Mouse (Mus musculus) lung, adult 18-20 months (tissue): Measurements from ENCODE around the gene Pot1b.

ENCODE experiments used
- DNase-seq, 2 experiments: peaks; one replicate each; pipeline ENCODE4 v3.0.0; 2022; ENCODE audit warnings: mixed read lengths in 2 of 2

Pot1b gene

DNA sequence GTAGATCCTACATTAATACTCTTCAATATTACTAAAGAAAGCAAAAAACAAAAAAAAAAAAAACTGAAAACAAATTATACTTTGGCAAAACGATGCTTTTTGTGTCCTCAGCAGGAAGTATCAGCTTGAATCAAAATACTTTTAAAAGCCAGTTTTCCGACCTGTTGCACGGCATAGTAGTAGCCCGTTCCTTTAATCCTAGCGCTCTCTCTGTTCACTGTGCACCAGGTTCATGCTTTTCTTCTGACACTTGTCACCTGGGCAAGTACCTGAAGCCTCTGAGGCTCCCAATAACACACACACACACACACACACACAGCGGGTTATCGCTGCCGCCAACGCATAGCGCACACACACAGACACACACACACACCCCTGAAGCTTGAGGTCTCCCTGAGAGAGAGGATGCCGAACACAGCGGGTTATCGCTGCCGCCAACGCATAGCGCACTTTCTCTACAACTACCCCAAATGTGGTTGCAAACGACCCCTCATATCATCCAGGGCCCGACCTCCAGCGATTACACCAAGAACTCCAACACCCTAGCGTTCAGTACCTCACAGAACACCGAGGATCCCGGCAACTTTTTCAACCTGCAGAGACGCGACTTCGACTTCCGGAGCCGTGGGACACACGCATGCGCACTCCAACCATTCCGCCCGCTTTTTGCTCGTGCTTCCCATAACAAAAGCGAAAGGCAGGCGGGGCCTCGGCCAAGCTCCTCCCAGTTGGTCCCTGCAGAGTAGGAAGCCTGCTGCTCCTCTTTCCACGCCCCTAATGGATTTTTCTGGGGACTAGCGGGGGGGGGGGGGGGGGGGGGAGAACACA lies at the start of gene Pot1b:
Gene Pot1b, minus strand, starts transcription at position 645 of the 828 bp plus-strand sequence.
- peak; percentile 98 to 99 for DNase-seq

DNA sequence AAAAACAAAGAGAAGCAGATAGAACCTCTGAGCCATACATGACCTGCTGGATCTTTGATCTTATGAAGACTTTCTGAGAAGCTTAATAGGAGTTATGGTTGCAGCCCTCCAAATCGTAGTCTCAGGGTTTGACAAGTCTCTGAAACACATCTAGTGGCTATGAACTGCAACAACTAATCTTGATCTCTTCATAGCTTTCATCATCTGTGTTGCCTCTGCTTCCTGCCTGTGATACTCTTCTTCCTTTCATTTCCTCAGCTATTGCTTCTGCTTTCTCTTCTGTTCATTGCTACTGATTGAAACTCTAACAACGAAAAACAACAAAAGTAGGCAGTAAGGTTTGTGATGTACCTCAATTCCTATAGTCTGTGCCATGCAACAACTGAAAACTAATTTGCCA lies 38.7 kb upstream of the Pot1b start:
- no peak for DNase-seq

DNA sequence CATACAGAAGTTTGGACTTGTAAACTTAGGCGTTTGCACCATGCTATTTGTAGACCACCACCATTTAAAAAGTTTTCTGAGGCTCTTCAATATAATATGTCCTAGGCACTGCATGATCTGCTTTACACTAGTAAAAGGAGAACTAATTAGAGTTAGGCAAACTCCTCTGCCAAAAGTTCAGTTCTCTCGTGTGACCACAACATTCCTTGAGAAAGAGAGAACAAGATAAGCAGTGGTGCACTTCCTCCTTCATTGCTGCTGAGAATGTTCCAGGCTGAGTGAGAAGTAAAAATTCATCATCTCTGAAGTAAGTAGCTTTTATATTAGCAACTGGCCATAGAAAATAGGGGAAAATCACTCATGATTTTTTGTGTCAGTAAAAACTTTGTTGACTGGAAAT lies 37.4 kb upstream of the Pot1b start, which contains the start of gene Adgre4:
Gene Adgre4, plus strand, starts transcription at position 199 of the 400 bp plus-strand sequence.
- no peak for DNase-seq

DNA sequence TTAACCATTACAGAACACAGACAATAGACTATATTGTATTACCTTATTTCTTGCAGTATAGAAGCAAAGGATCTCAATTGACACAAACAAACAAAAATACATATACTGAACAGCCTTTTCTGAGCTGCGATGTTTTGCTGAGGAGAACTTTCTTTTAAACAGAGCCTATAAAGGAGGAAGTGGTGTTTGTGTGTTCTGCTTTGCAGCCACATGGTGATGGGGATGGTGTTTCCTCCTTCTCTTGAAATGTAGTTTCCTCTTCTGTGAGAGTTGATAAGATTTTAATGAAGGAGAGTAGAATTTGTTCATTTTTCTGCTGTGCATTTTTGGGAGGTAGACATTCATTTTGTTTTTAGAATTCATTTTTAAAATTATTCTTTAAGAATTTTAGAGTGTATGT lies 24.2 kb upstream of the Pot1b start:
- DNase-seq = no peak

DNA sequence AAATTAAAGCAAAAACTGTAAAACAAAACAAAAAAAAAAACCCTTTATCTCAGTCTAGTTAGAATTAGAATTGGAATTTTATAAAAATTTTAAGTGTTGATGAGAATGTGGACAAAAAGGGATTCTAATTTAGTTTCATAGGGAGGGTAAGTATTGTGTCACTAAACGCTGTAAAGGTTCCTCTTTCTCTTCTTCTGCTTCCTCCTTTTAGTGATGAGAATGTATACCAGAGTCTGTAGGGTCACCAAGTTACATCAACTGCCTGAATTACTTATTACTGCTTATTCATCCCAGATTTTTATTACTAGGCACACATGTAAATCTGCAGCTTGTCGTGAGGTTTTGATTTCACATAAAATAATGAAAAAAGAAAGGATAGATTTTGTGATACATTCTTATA lies 13.8 kb upstream of the Pot1b start:
- DNase-seq = no peak

DNA sequence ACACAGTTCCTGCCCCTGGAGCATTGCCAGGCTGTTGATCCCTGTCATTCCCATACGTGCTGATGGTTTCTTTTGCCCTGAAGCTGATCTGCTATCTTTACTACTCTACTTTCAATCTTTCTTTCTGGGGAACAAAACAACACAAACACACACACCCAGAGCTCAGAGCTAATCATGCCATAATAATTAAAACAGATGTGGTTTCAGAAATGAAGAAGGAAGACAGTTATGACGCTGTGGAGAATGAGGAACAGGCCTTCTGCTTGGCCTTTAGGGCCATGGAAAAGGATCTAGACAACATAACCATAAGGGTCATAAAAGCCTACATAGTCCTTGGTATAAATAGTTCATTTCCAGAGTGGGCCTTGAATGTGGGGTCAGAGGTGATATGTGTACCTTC lies 9.8 kb upstream of the Pot1b start:
- DNase-seq = no peak

DNA sequence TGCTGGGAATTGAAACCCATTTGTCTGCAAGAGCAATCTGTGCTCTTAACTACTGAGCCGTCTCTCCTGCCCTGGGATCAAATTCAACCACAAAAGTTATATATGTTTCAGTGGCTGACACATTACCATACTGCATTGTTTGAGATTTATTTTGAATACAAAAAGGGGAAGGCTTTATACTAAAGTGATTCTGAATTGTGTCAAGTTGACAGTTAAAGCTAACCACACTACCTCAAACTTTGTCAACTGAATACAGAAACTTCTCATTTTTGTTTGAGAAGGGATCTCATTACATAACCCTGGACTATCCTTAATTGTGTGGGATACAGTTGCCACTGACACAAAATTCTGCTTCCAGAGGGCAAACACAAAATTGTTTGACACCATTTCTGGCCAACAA lies 8.8 kb upstream of the Pot1b start:
- DNase-seq = no peak

DNA sequence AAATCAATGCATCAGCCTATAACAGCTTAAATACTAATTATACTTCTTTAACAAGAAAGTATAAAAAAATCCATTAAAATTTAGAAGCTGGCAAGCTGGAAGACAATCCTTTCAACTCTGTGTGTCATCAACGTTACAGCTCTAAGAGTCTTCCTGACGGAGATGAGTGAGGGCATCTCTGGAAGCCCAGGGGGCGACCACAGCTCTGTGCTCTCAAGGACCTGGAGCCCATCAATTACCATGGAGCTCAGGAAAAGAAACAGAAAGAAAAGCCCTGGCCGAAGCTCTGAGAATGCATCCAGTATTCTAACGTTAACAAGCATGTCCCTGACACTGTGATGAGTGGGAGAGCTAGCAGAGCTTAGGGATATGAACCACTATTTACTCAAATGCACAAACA lies 9.6 kb downstream of the Pot1b start:
- no peak for DNase-seq

DNA sequence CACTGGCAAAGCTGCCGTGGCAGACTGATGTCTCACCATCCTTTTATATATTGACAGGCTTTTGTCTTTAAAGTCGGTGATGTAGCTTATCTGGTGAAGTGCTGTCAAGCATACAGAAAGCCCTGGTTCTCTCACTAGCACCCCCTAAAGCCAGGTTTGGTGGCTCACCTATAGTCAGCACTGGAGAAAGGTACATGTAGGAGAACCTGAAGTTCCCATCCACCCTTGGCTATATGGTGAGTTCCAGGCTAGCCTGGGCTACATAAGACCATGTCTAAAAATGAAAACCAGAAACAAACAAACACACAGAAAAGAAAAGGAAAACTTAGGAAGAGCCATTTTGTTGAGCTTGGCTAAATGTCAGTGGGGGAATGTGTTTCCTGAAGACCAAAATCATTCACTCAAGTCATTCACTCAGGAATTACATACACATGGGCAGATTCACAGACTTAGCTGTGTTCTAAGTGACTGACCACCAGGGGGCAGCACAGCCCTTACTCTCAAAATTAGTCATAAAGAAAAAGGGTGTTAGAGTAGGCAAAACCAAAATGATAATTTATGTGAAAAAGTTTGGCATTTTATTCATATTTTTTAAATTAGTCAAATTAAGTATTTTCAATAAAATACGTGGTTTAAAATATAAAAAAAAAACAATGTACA lies 10.1 kb downstream of the Pot1b start:
- peak; percentile 59 to 64 for DNase-seq

DNA sequence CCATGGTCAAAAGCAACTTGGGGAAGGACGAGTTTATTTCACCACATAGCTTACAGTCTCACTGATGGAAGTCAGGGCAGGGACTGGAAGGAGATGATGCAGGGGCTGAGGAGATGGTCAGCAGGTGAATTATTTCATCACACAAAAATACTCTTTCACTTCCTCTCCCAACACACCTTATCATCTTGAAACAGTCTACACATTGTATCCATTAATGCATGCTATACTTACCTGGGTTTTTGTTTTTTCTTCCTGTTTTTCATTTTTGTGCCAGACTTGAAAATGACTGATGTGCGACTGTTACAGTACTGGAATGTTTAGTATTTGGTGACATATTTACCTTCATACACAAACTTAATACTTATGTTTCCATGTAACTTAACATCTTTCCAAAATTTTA lies 13.0 kb downstream of the Pot1b start:
- no peak for DNase-seq

DNA sequence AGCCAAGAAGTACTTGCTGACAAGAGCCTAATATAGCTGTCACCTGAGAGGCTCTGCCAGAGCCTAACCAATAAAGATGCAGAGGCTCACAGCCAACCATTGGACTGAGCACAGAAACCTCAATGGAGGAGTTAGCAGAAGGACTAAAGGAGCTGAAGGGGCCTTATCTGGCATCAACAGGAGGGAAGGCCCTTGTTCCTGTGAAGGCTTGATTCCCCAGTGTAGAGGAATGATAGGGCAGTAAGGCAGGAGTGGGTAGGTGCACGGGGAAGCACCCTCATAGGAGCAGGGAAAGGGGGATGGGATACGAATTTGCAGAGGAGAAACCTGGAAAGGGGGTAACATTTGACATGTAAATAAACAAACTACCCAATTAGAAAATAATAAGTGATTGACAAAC lies 51.3 kb downstream of the Pot1b start:
- no peak for DNase-seq

DNA sequence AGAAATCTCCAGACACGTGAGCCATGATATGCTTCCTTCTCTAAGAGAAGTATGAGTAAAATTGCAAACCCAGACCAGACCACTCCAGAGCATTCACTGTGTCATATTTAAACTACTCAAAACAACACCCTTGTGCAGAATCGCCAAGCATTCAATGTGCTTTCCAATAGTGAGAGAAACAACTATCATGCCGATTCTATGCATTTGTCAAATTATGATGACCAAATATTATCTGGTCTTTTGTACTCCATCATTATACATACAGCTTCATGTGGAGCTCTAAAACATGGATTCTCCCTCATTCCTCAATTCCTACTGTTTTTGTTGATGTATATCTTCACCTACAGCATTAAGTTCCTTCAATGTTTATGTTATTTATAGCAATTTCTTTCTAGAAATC lies 87.3 kb downstream of the Pot1b start, which contains the start of gene Vmn2r118:
Gene Vmn2r118, minus strand, starts transcription at position 101 of the 400 bp plus-strand sequence.
- no peak for DNase-seq
